Mouse (Mus musculus) hindbrain, embryonic 14.5 days (tissue): Measurements from ENCODE around the gene Akr1c12. TPM values are rescaled to one million over a fixed set of nuclear protein-coding genes. Genes with fewer than 3 reads are reported as not detected.
"Not testable (repeated sequence)": the region's sequence is repeated elsewhere in the genome, so short reads cannot be mapped to it uniquely, and the experiment has no call there.

Source experiments
- ATAC-seq: fragments of 200-750 bp; cut with Nextera tagmentation; 2 replicates; pipeline ENCODE4 v1.8.0; 2017; ENCODE audit warnings: moderate number of reproducible peaks, mild to moderate bottlenecking, moderate TSS enrichment, moderate library complexity; ENCODE audit not compliant: low FRiP score
- DNase-seq: peaks from one replicate; pipeline ENCODE4 v3.0.0-alpha.2; 2015; ENCODE audit warnings: low spot score
- H3K27ac ChIP-seq: fragments of 300-500 bp; sonication (generic); 2 replicates; pipeline ENCODE4 v1.5.1; 2014; ENCODE audit warnings: mild to moderate bottlenecking, moderate library complexity
- H3K27me3 ChIP-seq: fragments of 300-500 bp; sonication (generic); 2 replicates; pipeline ENCODE4 v1.6.1; 2014; ENCODE audit warnings: mild to moderate bottlenecking, low read length, mixed read lengths; ENCODE audit not compliant: control insufficient read depth, insufficient read depth
- H3K36me3 ChIP-seq: fragments of 300-500 bp; sonication (generic); replicated peaks from 2 replicates; pipeline ENCODE4 v1.6.1; 2014; ENCODE audit not compliant: control insufficient read depth, insufficient read depth
- H3K4me1 ChIP-seq: fragments of 300-500 bp; sonication (generic); replicated peaks from 2 replicates; pipeline ENCODE4 v1.6.1; 2014; ENCODE audit warnings: antibody characterized with exemption, low read length, mixed read lengths; ENCODE audit not compliant: control insufficient read depth, insufficient read depth
- H3K4me2 ChIP-seq: fragments of 300-500 bp; sonication (generic); replicated peaks from 2 replicates; pipeline ENCODE4 v1.6.1; 2014; ENCODE audit warnings: mild to moderate bottlenecking, moderate library complexity
- H3K4me3 ChIP-seq: fragments of 300-500 bp; sonication (generic); replicated peaks from 2 replicates; pipeline ENCODE4 v1.5.1; 2014; ENCODE audit warnings: mild to moderate bottlenecking, low read length
- H3K9ac ChIP-seq: fragments of 300-500 bp; sonication (generic); 2 replicates; pipeline ENCODE4 v1.6.1; 2014
- H3K9me3 ChIP-seq: fragments of 300-500 bp; sonication (generic); 2 replicates; pipeline ENCODE4 v1.6.1; 2016; ENCODE audit warnings: low read length; ENCODE audit not compliant: control insufficient read depth
- WGBS: fragments of 180-500 bp; shearing (Covaris S2); extraction: QIAGEN DNeasy Blood & Tissue Kit; methylation state at CpG from one replicate; pipeline ENCODE4 v1.1.7; 2014; 5-methylcytosine and 5-hydroxymethylcytosine counted together
- polyA plus RNA-seq: library from polyadenylated mRNA; unstranded; fragments of >200 nt; fragmentation: Nextera tagmentation; extraction: Ambion mirVana; gene quantifications from 2 replicates; pipeline ENCODE4 v1.2.1, GENCODE M21; 2014

Gene Akr1c12
- polyA plus RNA-seq, 1 experiment from 2014 or later: 0.16 TPM

GRCm38 (mm10) chr13:4265047-4265446, 14.2 kb downstream of the Akr1c12 start:
- 87% methylated on average over 2 of the region's 2 CpGs for WGBS
- H3K9ac ChIP-seq: no peak overlapping the region
- H3K27me3 ChIP-seq: no peaks in the 10 kb centered on the region
- no peak for DNase-seq
- H3K27ac ChIP-seq: no peak overlapping the region
- ATAC-seq: no peak
- H3K4me1 ChIP-seq: no peaks in the 10 kb centered on the region
- H3K4me3 ChIP-seq: no peak overlapping the region
- no peak overlapping the region for H3K4me2 ChIP-seq
- H3K36me3 ChIP-seq: no peaks in the 10 kb centered on the region
- H3K9me3 ChIP-seq: no peaks in the 10 kb centered on the region

DNA sequence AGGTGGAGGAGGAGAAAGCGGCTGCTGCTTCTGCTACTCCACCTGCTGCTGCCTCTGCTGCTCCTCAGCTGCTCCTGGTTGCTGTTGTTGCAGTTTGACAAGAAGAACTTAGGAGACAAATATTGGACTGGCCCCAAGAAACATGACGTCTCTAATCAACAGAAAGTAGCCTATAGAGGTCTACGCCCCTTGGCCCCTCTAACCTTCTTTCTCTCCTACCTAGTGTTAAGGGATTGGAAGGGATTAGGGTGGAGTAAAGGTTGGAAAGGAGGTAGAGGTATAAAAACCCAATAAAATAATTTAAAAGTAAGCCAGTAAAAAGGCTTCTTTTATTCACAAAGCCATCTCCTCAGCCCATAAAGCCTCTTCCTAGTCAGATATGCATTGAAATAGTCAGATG, 14.6 kb downstream of the Akr1c12 start:
- Histone ChIP-seq H3K9ac (no peak overlapping the region), H3K4me3 (no peak overlapping the region), H3K36me3 (no peaks in the 10 kb centered on the region), H3K27ac (no peak overlapping the region), H3K9me3 (no peaks in the 10 kb centered on the region), H3K4me2 (no peak overlapping the region), H3K4me1 (no peaks in the 10 kb centered on the region), H3K27me3 (no peaks in the 10 kb centered on the region)
- ATAC-seq: no peak
- DNase-seq: no peak
- WGBS: 95% methylated on average over 3 of the region's 3 CpGs

DNA sequence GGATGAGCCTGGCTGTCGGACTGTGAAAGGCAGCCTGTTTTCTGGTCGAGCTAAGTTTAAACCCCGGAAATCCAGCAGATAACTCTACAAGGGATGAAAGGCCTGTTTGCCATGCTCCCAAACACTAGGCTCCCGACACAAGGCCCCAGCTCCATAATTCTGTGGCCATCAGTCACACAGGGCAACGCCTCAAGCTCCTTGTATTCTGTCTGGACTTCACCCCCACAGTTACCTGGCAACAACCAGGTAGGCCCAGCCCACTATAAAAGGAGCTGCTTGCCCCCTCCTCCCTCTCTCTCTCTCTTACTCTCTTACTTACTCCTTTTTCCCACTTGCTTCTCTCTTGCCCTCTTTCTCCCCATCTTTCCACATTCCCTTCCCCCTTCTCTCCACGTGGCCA, 21.9 kb downstream of the Akr1c12 start:
- Histone ChIP-seq H3K27me3 (no peaks in the 10 kb centered on the region), H3K36me3 (no peaks in the 10 kb centered on the region), H3K27ac (no peak overlapping the region), H3K9me3 (no peaks in the 10 kb centered on the region), H3K4me3 (no peak overlapping the region), H3K4me2 (no peak overlapping the region), H3K4me1 (no peaks in the 10 kb centered on the region), H3K9ac (no peak overlapping the region)
- DNase-seq (no peak), ATAC-seq (no peak)
- WGBS: 90% methylated on average over 6 of the region's 6 CpGs

DNA sequence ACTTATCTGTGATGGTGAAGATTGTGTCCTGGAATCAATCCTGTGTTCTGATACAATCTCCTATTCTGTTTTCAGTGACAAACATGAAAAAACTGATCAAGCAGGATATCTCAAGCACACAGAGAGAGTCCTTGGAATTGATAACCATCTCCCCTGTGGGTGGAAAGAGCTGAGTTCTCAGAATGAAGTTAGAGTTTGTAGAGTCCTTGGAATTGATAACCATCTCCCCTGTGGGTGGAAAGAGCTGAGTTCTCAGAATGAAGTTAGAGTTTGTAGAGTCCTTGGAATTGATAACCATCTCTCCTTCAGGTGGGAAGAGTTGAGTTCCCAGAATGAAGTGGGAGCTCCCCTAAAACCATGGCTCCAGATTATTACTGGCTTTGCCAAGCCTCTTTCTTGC, 22.3 kb downstream of the Akr1c12 start:
- not testable (repeated sequence) for H3K27ac ChIP-seq, ATAC-seq, H3K4me3 ChIP-seq, H3K27me3 ChIP-seq, DNase-seq, H3K9ac ChIP-seq, H3K9me3 ChIP-seq, H3K36me3 ChIP-seq, H3K4me1 ChIP-seq, H3K4me2 ChIP-seq

- 46% methylated on average over 3 of the region's 3 CpGs for WGBS
- no peak overlapping the region for H3K9ac ChIP-seq
- H3K4me1 ChIP-seq: no peaks in the 10 kb centered on the region
- no peak overlapping the region for H3K4me3 ChIP-seq
- H3K27ac ChIP-seq: no peak overlapping the region
- H3K27me3 ChIP-seq: no peaks in the 10 kb centered on the region
- H3K4me2 ChIP-seq: no peak overlapping the region
- no peak for ATAC-seq
- H3K36me3 ChIP-seq: no peaks in the 10 kb centered on the region
- H3K9me3 ChIP-seq: no peaks in the 10 kb centered on the region
- no peak for DNase-seq
Observed at GRCm38 (mm10) chr13:4249347-4249746, 29.9 kb downstream of the Akr1c12 start.

- H3K36me3 ChIP-seq: no peaks in the 10 kb centered on the region
- H3K27me3 ChIP-seq: no peaks in the 10 kb centered on the region
- 4% methylated on average over 13 of the region's 13 CpGs for WGBS
- peak overlapping the region; percentile 60 for H3K4me2 ChIP-seq
- peak overlapping the region; percentile 70 for H3K9ac ChIP-seq
- H3K4me3 ChIP-seq: peak overlapping the region; percentile 38
- ATAC-seq (peak; percentile 94), DNase-seq (peak; percentile 64)
- H3K9me3 ChIP-seq: no peaks in the 10 kb centered on the region
- no peaks in the 10 kb centered on the region for H3K4me1 ChIP-seq
- H3K27ac ChIP-seq: peak overlapping the region; percentile 21; the same call in 1 of the 2 replicates
Observed at GRCm38 (mm10) chr13:4244861-4245559, 34.2 kb downstream of the Akr1c12 start.

GRCm38 (mm10) chr13:4233536-4234172, 45.6 kb downstream of the Akr1c12 start:
- Histone ChIP-seq H3K27me3 (no peaks in the 10 kb centered on the region), H3K4me1 (no peaks in the 10 kb centered on the region), H3K36me3 (no peaks in the 10 kb centered on the region), H3K27ac (no peak overlapping the region), H3K9me3 (no peaks in the 10 kb centered on the region), H3K4me3 (no peak overlapping the region), H3K4me2 (no peak overlapping the region), H3K9ac (no peak overlapping the region)
- no peak for ATAC-seq
- no peak for DNase-seq
- WGBS: 67% methylated on average over 3 of the region's 3 CpGs

GRCm38 (mm10) chr13:4233135-4233534, 46.1 kb downstream of the Akr1c12 start:
- Histone ChIP-seq H3K9me3 (no peaks in the 10 kb centered on the region), H3K27ac (no peak overlapping the region), H3K27me3 (no peaks in the 10 kb centered on the region), H3K36me3 (no peaks in the 10 kb centered on the region), H3K4me2 (no peak overlapping the region), H3K4me1 (no peaks in the 10 kb centered on the region), H3K9ac (no peak overlapping the region), H3K4me3 (no peak overlapping the region)
- WGBS: 80% methylated on average over 1 of the region's 1 CpGs
- no peak for ATAC-seq
- no peak for DNase-seq

DNA sequence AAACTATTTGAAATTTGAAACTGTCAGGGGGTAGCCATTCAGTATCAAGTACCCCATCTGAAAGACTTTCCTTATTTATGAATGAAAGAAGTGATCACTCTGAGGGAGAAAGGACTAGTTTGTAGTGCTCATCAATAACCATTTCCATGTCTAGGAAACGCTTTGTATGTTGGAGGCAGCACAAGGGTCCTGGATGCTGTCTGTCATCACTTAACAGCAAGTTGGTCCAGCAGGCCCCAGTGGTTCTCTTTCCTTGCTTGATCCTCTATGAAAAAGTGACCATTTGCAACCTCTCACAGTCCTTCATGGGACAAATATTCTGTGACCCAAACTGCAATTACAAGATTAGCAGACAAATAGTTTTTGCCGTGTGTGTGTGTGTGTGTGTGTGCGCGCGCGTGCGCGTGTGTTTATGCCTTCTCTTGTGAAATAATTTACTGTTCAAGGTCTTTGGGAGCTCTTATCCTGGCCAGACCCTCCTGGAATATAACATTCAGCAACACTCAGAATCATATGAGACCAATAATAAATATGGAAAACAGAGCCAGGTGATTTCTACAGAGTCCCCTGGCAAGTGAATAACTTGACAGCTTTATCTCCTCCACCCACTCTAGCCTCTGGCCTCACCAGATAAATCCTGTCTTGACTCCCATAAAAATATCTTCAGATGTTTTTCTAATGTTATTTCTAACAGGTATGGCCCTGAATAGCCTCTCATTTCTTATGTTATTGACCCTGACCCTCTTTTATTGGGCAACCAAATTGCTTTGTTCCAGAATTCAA, 48.2 kb downstream of the Akr1c12 start:
- WGBS: 95% methylated on average over 8 of the region's 8 CpGs
- no peak for DNase-seq

More for the DNA sequence above, 48.2 kb downstream of the Akr1c12 start:
- no peaks in the 10 kb centered on the region for H3K9me3 ChIP-seq
- no peaks in the 10 kb centered on the region for H3K36me3 ChIP-seq
- H3K4me2 ChIP-seq: no peak overlapping the region
- no peak overlapping the region for H3K27ac ChIP-seq
- no peak overlapping the region for H3K9ac ChIP-seq
- no peaks in the 10 kb centered on the region for H3K27me3 ChIP-seq
- H3K4me1 ChIP-seq: no peaks in the 10 kb centered on the region
- no peak overlapping the region for H3K4me3 ChIP-seq
- no peak for ATAC-seq
